Mouse (Mus musculus) heart, adult 2 months (tissue): ENCODE data around the gene Cyth3. TPM values are rescaled to one million over a fixed set of nuclear protein-coding genes. Genes with fewer than 3 reads are reported as not detected.

Experiments
- DNase-seq, 2 experiments: peaks; one replicate each; pipeline ENCODE4 v3.0.0; 2021
- H3K27ac ChIP-seq: fragments of 200-600 bp; 2 replicates; pipeline ENCODE4 v1.8.1; 2022
- H3K27me3 ChIP-seq: fragments of 200-500 bp; 2 replicates; pipeline ENCODE4 v1.6.1; 2012; ENCODE audit warnings: mild to moderate bottlenecking, low read length, inconsistent platforms, mixed read lengths; ENCODE audit not compliant: control insufficient read depth, insufficient read depth
- H3K36me3 ChIP-seq: fragments of 200-500 bp; 2 replicates; pipeline ENCODE4 v1.6.1; 2012; ENCODE audit warnings: low read length, inconsistent platforms; ENCODE audit not compliant: control insufficient read depth, insufficient read depth
- H3K4me1 ChIP-seq: fragments of 200-500 bp; 2 replicates; pipeline ENCODE4 v1.6.1; 2011; ENCODE audit warnings: low read length; ENCODE audit not compliant: control insufficient read depth, insufficient read depth
- H3K4me3 ChIP-seq: fragments of 200-600 bp; 2 replicates; pipeline ENCODE4 v1.8.1; 2022
- H3K79me2 ChIP-seq: fragments of 200-500 bp; replicated peaks from 2 replicates; pipeline ENCODE4 v1.6.1; 2012; ENCODE audit warnings: mild to moderate bottlenecking, inconsistent platforms, low read length, moderate library complexity, mixed read lengths; ENCODE audit not compliant: control insufficient read depth, insufficient read depth
- H3K9ac ChIP-seq: fragments of 200-500 bp; 2 replicates; pipeline ENCODE4 v1.6.1; 2012; ENCODE audit warnings: low read depth, mild to moderate bottlenecking, control low read depth, inconsistent platforms, low read length, mixed read lengths
- CTCF ChIP-seq: fragments of 200-600 bp; IDR thresholded peaks from 2 replicates; pipeline ENCODE4 v1.8.1; 2022; ENCODE audit warnings: antibody characterized with exemption, mild to moderate bottlenecking, moderate library complexity
- EP300 ChIP-seq: fragments of 200-500 bp; IDR thresholded peaks from 2 replicates; pipeline ENCODE4 v1.6.1; 2011; ENCODE audit warnings: low read depth, low read length, control low read depth; ENCODE audit not compliant: insufficient read depth
- POLR2A ChIP-seq: fragments of 200-500 bp; IDR thresholded peaks from 2 replicates; pipeline ENCODE4 v1.6.1; 2011; ENCODE audit warnings: mild to moderate bottlenecking, low read depth, low read length, control low read depth; ENCODE audit not compliant: insufficient read depth
- WGBS: fragments of 180-500 bp; shearing (Covaris S2); methylation state at CpG from one replicate; pipeline ENCODE4 v1.1.7; 2018; 5-methylcytosine and 5-hydroxymethylcytosine counted together
- intact Hi-C: fragments of 180-260 bp; cut with DNase I; formaldehyde crosslinking; loops from one replicate; pipeline ENCODE4 v1.15.1; 2025
- polyA plus RNA-seq: library from polyadenylated mRNA; depleted of rRNA; stranded (reverse); fragments of >200 nt; gene quantifications from 2 replicates; pipeline ENCODE4 v1.2.3, GENCODE M21; 2012
- total RNA-seq, 2 experiments: library from RNA; stranded (reverse); gene quantifications; 2 replicates each; pipeline ENCODE4 v1.2.3; 2021

Gene Cyth3
- total and polyA plus RNA-seq, 3 experiments = 25.1 to 44.6 (median 26.1) TPM

DNA sequence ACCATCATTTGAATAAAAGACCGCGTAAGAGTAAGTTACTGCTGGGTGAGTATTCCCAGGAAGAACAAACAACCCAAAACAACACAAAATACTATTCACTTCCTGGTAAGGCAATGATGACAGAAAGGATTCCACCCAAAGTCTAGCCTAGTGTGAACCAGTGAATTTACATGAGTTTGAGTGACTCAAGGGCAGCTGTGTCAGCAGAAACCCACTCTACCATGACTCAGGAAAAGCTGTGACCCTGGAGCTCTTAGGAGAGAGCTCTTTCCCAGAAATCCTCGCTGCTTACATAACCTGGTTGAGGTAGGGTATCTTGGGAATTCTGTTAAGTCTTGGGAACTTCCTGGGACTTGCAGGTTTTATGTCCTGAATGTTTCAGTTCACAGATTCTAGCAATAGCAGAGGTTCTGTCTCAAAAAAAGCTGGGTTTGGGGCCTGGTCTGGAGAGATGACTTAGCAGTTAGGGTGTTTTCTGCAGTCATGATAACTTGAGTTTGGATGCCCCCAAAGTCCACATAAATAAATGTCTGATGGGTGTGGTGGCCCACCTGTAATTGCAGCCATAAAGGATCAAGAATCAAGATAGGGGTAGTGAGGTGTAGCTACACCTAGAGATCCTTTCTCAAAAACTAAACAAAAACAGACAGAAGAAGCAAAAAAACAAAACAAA, 5.5 kb upstream of the Cyth3 start:
- Histone ChIP-seq H3K36me3 (no peaks in the 10 kb centered on the region), H3K9ac (no peak overlapping the region), H3K27me3 (no peaks in the 10 kb centered on the region), H3K79me2 (no peaks in the 10 kb centered on the region), H3K4me3 (no peak overlapping the region), H3K27ac (no peak overlapping the region), H3K4me1 (peaks cover 4% of the 10 kb centered on the region)
- intact Hi-C loops = no loop called here
- DNase-seq = no peak
- WGBS = 97% methylated on average over 3 of the region's 3 CpGs
- no peak for TF ChIP-seq POLR2A
- TF ChIP-seq EP300 = no peak
- no peak for TF ChIP-seq CTCF

- H3K4me3 ChIP-seq = no peak overlapping the region
- no peak for TF ChIP-seq POLR2A
- TF ChIP-seq EP300 = no peak
- TF ChIP-seq CTCF = no peak
- H3K27me3 ChIP-seq = no peaks in the 10 kb centered on the region
- H3K9ac ChIP-seq = no peak overlapping the region
- H3K36me3 ChIP-seq = no peaks in the 10 kb centered on the region
- DNase-seq = peak in 1 of 2 experiments; percentile 47
- H3K27ac ChIP-seq = peak overlapping the region; percentile 33
- H3K4me1 ChIP-seq = peaks cover 7% of the 10 kb centered on the region
- intact Hi-C loops = no loop called here
- WGBS = 38% methylated on average over 10 of the region's 10 CpGs
- H3K79me2 ChIP-seq = peaks cover 3% of the 10 kb centered on the region
Measured at GRCm38 (mm10) chr5:143617487-143618209, 4.6 kb upstream of the Cyth3 start.

DNA sequence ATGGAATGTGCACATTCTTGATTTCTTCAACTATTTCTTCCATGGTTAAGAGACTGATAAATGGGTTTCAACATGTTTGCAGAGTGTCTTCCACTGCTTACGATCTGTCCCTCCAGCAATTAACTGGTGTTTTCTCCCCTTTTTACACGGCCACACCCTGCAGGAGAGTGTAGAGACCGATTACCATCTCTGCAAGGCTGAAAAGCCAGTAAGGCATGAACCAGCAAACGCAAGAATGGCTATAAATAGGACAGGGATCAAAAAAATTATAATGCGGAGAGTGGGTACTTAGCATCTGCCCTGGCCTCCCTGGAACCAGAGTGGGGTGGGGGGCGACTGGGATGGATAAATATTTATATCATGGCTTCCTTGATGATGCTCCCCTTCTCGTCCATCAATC, 3.7 kb upstream of the Cyth3 start:
- no peak overlapping the region for H3K4me3 ChIP-seq
- intact Hi-C loops = no loop called here
- no peak for DNase-seq
- H3K27me3 ChIP-seq = no peaks in the 10 kb centered on the region
- H3K9ac ChIP-seq = no peak overlapping the region
- TF ChIP-seq EP300 (no peak), POLR2A (no peak), CTCF (no peak)
- WGBS = 64% methylated on average over 7 of the region's 7 CpGs
- H3K27ac ChIP-seq = no peak overlapping the region; the same call in 1 of the 2 replicates
- H3K4me1 ChIP-seq = peaks cover 7% of the 10 kb centered on the region
- no peaks in the 10 kb centered on the region for H3K36me3 ChIP-seq
- H3K79me2 ChIP-seq = peaks cover 4% of the 10 kb centered on the region

- H3K9ac ChIP-seq = no peak overlapping the region
- no peaks in the 10 kb centered on the region for H3K27me3 ChIP-seq
- intact Hi-C loops = loop anchor here (5.0 kb wide), 2 partner anchors 33 to 47 kb away; no protein-coding TSS in a partner anchor
- peaks cover 10% of the 10 kb centered on the region for H3K4me1 ChIP-seq
- no peak for DNase-seq
- peaks cover 4% of the 10 kb centered on the region for H3K79me2 ChIP-seq
- TF ChIP-seq CTCF (no peak), EP300 (no peak), POLR2A (no peak)
- no peak overlapping the region for H3K27ac ChIP-seq
- no peaks in the 10 kb centered on the region; the same call in 1 of the 2 replicates for H3K36me3 ChIP-seq
- no peak overlapping the region for H3K4me3 ChIP-seq
- WGBS = 14% methylated on average over 1 of the region's 1 CpGs
Measured at GRCm38 (mm10) chr5:143620196-143620595, 2.1 kb upstream of the Cyth3 start.

DNA sequence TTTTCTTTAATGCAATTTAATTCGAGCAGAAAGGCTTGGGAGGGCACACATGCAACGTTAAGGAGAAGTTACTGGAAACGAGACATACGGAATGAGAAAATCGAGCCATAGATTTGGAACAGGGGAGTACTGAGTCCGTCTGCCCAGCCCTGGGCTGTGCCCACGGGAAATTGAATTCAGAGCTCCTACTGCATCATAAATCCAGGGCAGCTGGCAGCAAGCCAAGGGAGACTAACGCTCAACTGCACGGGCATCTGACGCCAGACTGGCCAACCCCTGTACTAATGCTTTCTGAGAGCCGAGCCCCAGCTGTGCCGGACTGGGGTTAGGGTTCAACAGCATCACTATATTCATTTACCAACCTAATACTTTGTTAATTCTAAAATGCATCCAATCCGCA, 1.3 kb upstream of the Cyth3 start:
- no peak overlapping the region for H3K27ac ChIP-seq
- H3K79me2 ChIP-seq = peaks cover 4% of the 10 kb centered on the region
- TF ChIP-seq CTCF (no peak), EP300 (no peak), POLR2A (no peak)
- H3K36me3 ChIP-seq = no peaks in the 10 kb centered on the region; the same call in 1 of the 2 replicates
- no peak overlapping the region for H3K9ac ChIP-seq
- intact Hi-C loops = loop anchor here (5.0 kb wide), 2 partner anchors 34 to 46 kb away; no protein-coding TSS in a partner anchor
- WGBS = 54% methylated on average over 13 of the region's 13 CpGs
- peaks cover 15% of the 10 kb centered on the region for H3K4me1 ChIP-seq
- peak in 1 of 2 experiments; percentile 39 for DNase-seq
- H3K27me3 ChIP-seq = no peaks in the 10 kb centered on the region
- no peak overlapping the region for H3K4me3 ChIP-seq
